ENCODE assay signal across 8 mouse cellular contexts in the genomic region with DNA sequence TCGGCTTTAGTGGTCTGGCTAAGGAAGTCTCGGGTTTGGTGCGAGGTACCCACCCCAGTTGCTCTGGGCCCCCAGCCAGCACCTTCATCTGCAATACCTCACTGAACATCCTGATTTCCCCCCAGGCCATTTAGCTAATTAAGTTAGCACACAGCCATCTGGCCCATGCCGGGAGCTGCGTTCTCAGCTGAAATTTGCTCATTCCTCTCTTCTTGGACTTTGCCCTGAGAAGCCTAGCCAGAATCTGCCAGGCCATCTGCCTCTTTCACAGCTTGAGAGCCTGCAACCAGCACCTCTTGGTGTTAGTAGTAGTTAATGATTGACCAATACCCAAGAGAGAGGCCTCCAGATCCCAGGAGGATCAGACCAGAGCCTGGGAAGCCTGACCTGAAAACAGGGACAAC. TPM values are rescaled to one million over a fixed set of nuclear protein-coding genes. Genes with fewer than 3 reads are reported as not detected.
A peak's percentile ranks its signal among the peaks of the same experiment; 100 is the strongest.
DNase-seq lines count a peak whose midpoint lies in the region; TF ChIP-seq lines count a peak whose summit lies in the region.

No protein-coding gene starts in this region.

- intact Hi-C loops in left cerebral cortex, postnatal 4 days (cut with DNase I) = no loop called here
- intact Hi-C loops in left cerebral cortex, postnatal 10 days (cut with DNase I) = loop anchor here (5.0 kb wide), 1 partner anchor 36 kb away; no protein-coding TSS in a partner anchor

- 20% methylated on average over 5 of the region's 5 CpGs for WGBS in kidney, adult 2 months

- H3K27ac ChIP-seq in kidney, adult 2 months (ENCODE audit: insufficient read depth, low read depth, low read length) = peak overlapping the region; percentile 10; the same call in 1 of the 2 replicates

- H3K4me1 ChIP-seq in kidney, adult 2 months (ENCODE audit: control insufficient read depth, insufficient read depth, low read length) = peaks cover 37% of the 10 kb centered on the region

- H3K36me3 ChIP-seq in kidney, adult 2 months (ENCODE audit: control insufficient read depth, insufficient read depth, low read length) = peaks cover 4% of the 10 kb centered on the region

- no peaks in the 10 kb centered on the region for H3K27me3 ChIP-seq in kidney, adult 2 months (replicated peaks; ENCODE audit: control insufficient read depth, insufficient read depth, low read length)

- peak; percentile 92 for DNase-seq in left cerebral cortex, postnatal 4 days
- no peak for DNase-seq in left cerebral cortex, postnatal 10 days (ENCODE audit: extremely low spot score in 1 of 2, low spot score in 2 of 2)
- peak; percentile 82 for DNase-seq in cerebellum, adult 8-10 months
- DNase-seq in kidney, adult 2 months = peak; percentile 95
- DNase-seq in retina, embryonic 14.5 days (ENCODE audit: low spot score) = peak; percentile 8
- DNase-seq in thymus, postnatal 14 days = no peak
- DNase-seq in frontal cortex, postnatal 14 days (ENCODE audit: low spot score in 2 of 2) = no peak
- no peak for DNase-seq in ovary, postnatal 14 days (ENCODE audit: low spot score)

- TF ChIP-seq CTCF in kidney, adult 2 months (conservative IDR thresholded peaks at IDR 0.05; ENCODE audit: insufficient read depth, insufficient read length, low read depth, low read length) = no peak

- H3K4me3 ChIP-seq in kidney, adult 2 months (ENCODE audit: insufficient read depth, low read depth, low read length) = no peak overlapping the region

- no peak for TF ChIP-seq POLR2A in kidney, adult 2 months (IDR thresholded peaks at IDR 0.05; ENCODE audit: low read depth, low read length)

RNA-seq across cellular contexts. Expression of a gene that starts 9.6 kb away (rescaled TPM):
- 100 to 1,000 TPM; 211 to 219 TPM for total RNA-seq in left cerebral cortex, postnatal 4 days (2021)
- 100 to 1,000 TPM; 138 to 151 TPM for total RNA-seq in left cerebral cortex, postnatal 10 days (2021)
- 181 and 191 TPM in 2 replicates for polyA plus RNA-seq in kidney, adult 2 months (2012; rRNA removed)

RNA-seq across cellular contexts. Expression of a gene that starts 27.2 kb away (rescaled TPM):
- under 1 TPM; 0.58 to 0.93 TPM for total RNA-seq in left cerebral cortex, postnatal 4 days (2021)
- under 1 TPM; 0.53 to 0.77 TPM for total RNA-seq in left cerebral cortex, postnatal 10 days (2021)
- 0.84 and 1.4 TPM in 2 replicates for polyA plus RNA-seq in kidney, adult 2 months (2012; rRNA removed)

RNA-seq across cellular contexts. Expression of a gene that starts 45.6 kb away (rescaled TPM):
- total RNA-seq in left cerebral cortex, postnatal 4 days (2021) = 10 to 100 TPM; 50.7 to 54.1 TPM
- 10 to 100 TPM; 64.3 to 67.2 TPM for total RNA-seq in left cerebral cortex, postnatal 10 days (2021)
- 2.3 and 3.3 TPM in 2 replicates for polyA plus RNA-seq in kidney, adult 2 months (2012; rRNA removed)

RNA-seq across cellular contexts. Expression of a gene that starts 56.5 kb away (rescaled TPM):
- 10 to 100 TPM; 25.6 to 29.6 TPM for total RNA-seq in left cerebral cortex, postnatal 4 days (2021)
- 100 to 1,000 TPM in 1 of 2 experiments, 10 to 100 TPM in 1; 73.3 to 104 TPM for total RNA-seq in left cerebral cortex, postnatal 10 days (2021)
- polyA plus RNA-seq in kidney, adult 2 months (2012; rRNA removed) = 10.5 and 13.5 TPM in 2 replicates

Comparison
In these comparisons a context has a peak if more than half of its experiments do, and no peak if none do; other contexts are left out.
1. DNase-seq: peak in left cerebral cortex, postnatal 4 days (single experiment), cerebellum, adult 8-10 months (single experiment), kidney, adult 2 months (single experiment) and retina, embryonic 14.5 days (single experiment); none in left cerebral cortex, postnatal 10 days (0 of 2), thymus, postnatal 14 days (single experiment), frontal cortex, postnatal 14 days (0 of 2) and ovary, postnatal 14 days (single experiment).